Mouse (Mus musculus) embryonic fibroblast, embryonic 13.5 days (primary cell): Measurements from ENCODE around the gene Sh3bgrl2.

ENCODE experiments used
- CTCF ChIP-seq: IDR thresholded peaks from 2 replicates; pipeline ENCODE4 v1.5.1; 2011; ENCODE audit warnings: mild to moderate bottlenecking, control low read depth, low read length, moderate library complexity, borderline replicate concordance; ENCODE audit not compliant: insufficient read depth
- POLR2A ChIP-seq: IDR thresholded peaks from 2 replicates; pipeline ENCODE4 v1.6.1; 2011; ENCODE audit warnings: low read depth, mild to moderate bottlenecking, control low read depth, low read length, moderate library complexity

GRCm38 (mm10) chr9:83572870-83573269 lies 24.7 kb downstream of the Sh3bgrl2 start:
- TF ChIP-seq CTCF: no peak
- TF ChIP-seq POLR2A: no peak
